Mouse (Mus musculus) cortical plate, adult 2 months (tissue): ENCODE measurements around the gene M1ap.

Experiments used
- CTCF ChIP-seq: fragments of 200-500 bp; IDR thresholded peaks from 2 replicates; pipeline ENCODE4 v1.5.1; 2011; ENCODE audit warnings: mild to moderate bottlenecking, control low read depth, low read length; ENCODE audit not compliant: insufficient read depth; ENCODE audit errors: extremely low read depth
- POLR2A ChIP-seq: fragments of 200-500 bp; IDR thresholded peaks from 2 replicates; pipeline ENCODE4 v1.6.1; 2011; ENCODE audit warnings: mild to moderate bottlenecking, low read length, control low read depth; ENCODE audit not compliant: insufficient read depth; ENCODE audit errors: extremely low read depth

GRCm38 (mm10) chr6:83031111-83031510 is 84.4 kb downstream of the M1ap start:
- TF ChIP-seq CTCF (no peak), POLR2A (no peak)
